Mouse (Mus musculus): Measurements from ENCODE around the gene Tmem201.

The Tmem201 gene

DNA sequence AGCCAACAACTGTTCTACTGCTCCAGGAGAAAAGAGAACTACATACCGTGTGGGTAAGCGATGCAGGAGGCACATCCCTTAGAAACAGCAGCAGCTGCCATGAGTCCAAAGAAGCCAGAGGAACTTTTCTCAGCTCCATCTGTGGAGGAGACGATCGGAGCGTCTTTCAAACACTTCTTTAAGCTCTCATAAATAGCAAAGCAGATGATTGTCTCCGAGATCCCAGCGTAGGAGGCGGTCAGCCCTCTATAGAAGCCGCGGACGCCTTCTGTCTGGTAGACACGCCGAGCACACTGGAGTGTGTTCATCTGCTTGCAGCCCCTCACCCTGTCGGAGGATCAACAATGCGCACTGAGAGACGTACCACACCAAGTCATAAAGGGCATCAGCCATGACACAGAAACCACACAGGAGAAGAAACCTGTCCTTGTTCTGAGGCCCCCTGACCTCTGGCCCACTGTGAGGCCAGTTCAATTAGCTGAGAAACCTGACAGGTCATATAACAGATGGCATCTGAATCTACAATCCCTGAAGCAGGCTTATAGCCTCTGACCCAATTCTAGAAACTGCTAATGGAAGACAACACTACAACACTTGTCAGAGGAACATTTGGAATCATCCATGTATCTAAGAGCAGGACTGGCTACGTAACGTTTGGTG is 11.3 kb upstream of the Tmem201 start:
- DNase-seq (ENCODE audit: low spot score in 2 of 2): no peak

DNA sequence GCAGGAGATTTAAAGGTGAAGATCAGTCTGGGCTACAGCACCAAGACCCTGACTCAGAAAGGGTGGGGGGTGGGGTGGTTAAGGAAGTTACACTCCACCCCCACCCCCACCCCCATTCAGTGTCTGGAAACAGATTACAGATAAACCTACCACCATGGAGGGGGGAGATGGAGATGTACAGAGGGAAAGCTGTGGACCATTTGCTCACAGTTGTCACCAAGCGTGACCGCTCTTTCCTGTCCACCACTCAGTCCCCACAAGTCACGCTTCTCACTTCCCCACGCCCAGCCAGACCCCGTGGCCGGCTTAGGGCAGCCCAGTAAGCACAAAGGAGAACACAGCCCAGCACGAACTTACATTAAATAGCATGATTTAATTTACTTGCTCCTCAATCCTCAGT is 6.3 kb upstream of the Tmem201 start:
- no peak for DNase-seq (ENCODE audit: low spot score in 2 of 2)

DNA sequence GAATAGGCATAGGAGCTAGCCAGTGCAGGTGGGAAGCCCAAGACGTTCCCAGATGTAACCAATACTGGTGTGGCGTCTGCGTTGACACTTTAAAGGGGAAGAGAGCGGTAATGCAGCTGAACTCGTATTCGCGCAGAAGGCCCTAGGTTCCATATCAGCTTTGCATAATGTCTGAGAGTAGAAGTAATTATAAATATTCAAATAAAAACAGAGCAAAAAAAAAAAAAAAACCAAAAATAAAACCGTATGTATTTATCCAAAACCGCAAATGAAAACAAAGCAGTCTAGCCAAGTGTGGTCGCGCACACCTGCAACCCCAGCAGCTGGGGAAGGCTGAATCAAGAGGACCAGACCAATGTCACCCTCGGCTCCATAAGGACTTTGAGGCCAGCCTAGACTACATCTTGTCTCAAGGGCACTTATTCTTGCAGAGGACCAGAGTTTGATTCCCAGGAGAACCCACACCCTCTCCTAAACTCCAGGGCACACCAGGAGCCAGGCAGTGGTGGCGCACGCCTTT is 4.2 kb upstream of the Tmem201 start:
- no peak for DNase-seq (ENCODE audit: low spot score in 2 of 2)

DNA sequence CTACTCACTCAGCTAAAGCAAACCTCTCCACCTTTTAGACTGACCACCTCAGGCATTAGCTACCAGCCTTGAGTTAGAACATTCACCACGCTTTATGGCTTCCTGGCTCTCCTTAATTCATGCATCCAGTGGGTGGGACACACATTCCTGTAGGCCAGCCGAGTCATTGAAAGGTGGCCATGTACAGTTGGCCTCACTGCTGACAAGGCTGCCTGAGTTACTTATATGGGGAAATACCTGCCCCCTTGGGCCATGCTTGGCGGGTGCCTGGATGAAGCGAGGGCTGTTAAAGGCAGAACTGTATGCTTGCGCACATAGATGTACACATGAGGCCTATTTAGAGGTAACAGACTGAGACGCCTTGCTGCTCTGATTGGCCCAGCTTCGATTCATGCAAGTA is 2.5 kb upstream of the Tmem201 start:
- no peak for DNase-seq (ENCODE audit: low spot score in 2 of 2)

DNA sequence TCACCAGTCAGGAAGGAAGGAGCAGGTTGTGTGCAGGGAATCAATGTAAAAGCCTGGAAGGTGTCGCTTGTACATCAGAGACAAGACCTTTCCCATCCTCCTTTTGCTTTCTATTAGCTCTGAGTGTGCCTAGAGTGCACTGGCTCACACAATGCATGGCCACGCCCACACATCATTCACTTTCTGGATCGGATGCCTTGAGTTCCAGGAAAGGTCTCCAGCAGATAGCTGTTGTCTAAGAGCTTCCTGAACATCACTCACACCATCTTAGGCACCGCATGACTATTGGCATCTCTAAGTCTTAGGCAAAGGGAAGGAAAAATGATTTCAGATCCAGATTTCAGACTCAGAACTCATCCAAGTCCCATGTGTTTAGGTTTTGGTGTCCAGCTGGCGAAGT is 1.6 kb upstream of the Tmem201 start:
- DNase-seq (ENCODE audit: low spot score in 2 of 2): no peak

DNA sequence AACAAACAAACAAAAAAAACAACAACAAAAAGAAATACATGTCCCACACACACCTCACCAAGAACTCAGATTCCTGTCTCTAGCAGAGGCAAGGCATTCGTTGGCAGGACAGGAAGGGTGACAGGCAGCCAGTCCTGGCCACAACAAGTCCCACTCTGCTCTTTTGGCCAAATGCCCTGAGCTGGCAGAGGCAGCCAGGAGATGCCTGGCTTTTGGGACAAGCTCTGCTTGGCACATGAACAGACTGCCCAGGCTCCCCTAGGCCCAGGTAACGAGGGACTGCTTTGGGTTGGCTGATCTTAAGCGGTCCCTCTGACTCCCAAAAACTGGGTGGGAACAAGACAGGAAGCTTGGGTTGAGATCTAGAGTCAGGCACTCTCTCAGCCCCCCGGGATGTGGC is 1.3 kb downstream of the Tmem201 start:
- DNase-seq (ENCODE audit: low spot score in 2 of 2): peak; percentile 46 to 70

DNA sequence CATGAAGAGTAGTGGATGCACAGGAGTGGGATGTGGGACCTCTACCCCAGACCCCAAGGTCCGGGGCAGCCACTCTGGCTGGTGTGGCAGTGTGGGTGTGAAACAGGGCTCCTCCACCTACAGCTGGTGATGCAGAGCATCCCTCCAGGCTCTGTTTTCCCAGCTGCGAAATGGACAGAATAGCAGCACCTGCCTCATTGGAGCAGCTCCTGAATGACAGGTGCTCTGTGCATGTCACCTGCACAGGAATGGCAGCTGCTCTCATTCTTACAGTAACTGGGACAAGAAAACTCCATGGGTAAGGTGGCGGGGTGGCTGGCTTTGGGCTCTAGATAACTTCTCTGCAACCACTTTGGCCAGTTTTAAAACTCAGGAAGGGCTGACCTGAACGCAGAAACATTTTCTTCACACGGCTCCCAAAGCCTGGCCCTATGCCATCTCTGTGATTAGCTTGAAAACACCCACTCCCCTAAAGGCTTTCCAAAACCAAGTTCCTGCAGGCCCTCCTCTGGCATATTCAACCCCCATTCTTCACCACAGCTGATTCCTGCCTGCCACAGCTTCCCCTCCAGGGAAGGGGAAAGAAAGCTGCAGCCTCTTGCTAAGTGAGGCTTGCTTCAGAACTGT is 2.1 kb downstream of the Tmem201 start:
- no peak for DNase-seq (ENCODE audit: low spot score in 2 of 2)

DNA sequence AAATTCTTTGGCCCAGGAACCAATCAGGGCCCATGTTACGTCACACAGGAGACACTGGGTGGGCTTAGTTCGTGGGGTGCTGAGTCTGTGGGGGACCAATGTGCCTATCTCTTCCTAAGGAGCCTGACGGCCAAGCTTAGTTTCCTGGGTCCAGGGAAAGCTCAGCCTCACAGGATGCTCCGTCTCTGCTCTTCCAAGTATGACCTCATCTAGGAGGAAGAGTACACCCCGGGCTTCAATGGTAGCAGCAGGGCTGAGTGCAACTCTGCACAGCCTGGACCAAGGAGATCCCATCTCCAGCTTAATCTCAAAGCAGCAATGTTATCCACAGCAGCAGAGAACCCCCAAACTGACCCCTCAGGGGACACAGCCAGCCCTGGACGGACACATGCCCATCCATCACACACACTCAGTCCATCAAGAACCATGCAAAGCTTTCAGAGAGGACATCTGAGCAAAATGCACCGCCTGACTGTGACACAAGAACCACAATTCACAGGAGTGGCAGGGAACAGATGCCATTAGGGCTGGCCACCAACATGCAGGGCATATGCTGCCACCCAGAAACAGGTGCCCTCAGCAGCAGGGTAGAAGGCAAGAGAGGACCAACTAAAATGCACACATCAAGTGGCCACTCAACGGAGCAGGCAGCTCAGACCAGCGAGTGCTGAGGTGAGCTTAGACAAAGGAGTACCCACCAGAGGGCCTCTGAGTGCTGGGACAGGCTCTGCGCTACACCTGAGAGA is 2.9 kb downstream of the Tmem201 start:
- no peak for DNase-seq (ENCODE audit: low spot score in 2 of 2)

DNA sequence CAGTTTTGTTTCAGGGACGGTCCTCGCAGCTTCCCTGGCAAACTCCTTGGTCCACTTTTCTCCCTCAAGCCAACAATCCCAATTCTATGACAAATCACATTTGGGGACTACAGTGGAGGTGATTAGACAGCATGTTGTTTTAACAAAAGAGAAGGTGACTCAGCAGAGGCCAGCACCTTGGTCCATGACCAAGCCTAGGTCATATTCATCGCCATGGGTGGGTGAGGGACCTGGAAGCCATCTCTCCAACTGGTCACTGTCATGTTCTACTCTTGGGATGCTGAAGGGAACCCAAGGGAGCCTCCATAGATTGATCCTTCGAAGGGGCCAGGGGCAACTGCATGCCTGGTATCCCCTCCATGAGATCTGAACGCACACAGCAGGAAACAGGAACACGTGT is 3.6 kb downstream of the Tmem201 start:
- DNase-seq (ENCODE audit: low spot score in 2 of 2): no peak

DNA sequence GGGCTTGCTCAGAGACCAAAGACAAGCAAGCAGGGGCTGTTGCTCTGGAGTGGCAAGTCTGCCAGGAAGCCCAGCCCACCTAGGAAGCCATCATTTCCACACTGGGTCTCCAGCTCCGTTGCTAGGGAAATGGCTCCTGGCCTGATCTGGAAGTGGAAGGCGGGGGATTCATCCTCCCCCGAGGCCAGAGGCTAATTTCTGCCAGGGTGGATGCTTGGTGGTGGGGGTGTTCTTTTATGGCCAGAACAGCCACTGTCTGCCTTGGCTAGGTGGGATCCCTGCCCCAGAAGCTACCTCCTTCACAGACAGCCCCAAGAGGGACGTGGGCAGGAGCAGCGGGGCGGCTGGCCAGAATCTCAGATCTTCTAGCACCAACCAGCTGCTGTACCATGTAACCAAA is 4.1 kb downstream of the Tmem201 start:
- DNase-seq (ENCODE audit: low spot score in 2 of 2): no peak

DNA sequence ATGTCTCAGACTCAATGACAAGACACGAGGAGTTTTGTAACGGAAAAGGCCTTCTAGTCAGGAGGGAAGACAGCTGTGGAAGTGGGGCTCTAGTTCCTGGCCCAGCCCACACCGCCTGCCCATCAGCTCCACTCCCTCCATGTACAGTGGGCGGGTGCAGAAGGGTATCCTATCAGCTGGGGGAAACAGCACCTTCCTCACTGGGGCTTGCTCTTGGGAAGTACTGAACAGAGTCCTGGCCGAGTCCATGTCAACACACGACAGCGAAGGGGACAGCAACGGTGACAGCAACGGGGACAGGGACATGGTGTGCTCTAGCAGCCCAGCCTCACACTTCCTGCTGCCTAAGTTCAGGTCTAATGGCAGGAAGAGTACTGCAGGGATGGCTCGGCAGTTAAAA is 5.0 kb downstream of the Tmem201 start:
- DNase-seq (ENCODE audit: low spot score in 2 of 2): no peak

DNA sequence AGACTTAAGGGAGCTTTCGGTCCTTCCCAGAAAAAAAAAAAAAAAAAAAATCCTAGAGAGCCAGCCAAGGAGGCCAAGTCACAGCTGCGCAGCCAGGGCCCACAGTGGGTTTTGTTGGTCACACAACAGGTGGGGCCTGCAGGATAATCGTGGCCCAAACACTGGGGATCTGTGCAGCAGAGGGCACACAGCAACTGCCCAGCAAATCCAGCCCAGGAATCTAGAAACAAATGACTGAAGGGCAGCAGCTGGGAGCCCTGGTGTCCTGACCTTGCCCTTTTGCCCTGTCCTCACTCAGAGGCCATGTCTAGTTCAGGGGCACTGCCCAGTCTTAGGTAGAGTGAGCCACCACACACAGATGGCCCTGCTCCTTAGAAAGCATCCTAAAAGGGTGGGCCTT is 5.5 kb downstream of the Tmem201 start:
- no peak for DNase-seq (ENCODE audit: low spot score in 2 of 2)

DNA sequence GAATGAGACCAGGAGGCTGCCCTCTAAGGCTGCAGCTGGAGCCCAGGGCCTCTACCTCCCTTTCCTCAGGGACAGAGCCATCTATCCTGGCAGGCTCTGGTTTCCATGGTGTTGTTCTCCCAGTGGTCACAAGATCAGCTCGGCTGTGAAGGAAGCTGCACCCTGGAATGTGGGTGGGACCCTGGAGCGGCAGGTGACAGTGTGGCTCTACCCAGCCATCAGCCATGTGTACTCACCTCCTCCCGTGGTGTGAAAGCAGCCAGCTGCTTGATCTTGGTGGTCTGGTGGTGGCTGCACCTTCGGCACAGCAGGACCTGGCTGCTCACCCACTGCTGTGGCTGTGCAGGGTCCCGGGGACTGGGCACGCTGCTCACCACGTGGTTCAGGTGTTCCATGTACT is 7.0 kb downstream of the Tmem201 start:
- no peak for DNase-seq (ENCODE audit: low spot score in 2 of 2)

DNA sequence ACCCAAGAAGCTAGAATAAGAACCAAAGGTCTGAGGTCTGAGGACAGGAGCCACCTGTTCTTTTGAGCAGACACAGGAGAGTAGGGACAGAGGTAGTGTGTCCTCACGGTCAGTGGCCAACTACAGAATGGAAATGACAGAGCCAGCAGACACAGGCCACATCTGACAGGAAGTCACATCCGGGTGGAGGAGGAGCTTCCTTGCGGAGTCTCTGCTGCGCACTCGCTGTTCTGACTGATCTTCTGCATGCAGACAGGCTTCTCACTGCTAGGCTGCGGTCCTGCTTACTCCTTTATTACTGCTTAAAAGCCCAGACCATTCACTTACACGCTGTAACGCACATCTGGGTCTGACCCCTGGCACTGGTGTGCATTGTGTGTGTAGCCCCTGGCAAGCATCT is 9.0 kb downstream of the Tmem201 start:
- DNase-seq (ENCODE audit: low spot score in 2 of 2): no peak

DNA sequence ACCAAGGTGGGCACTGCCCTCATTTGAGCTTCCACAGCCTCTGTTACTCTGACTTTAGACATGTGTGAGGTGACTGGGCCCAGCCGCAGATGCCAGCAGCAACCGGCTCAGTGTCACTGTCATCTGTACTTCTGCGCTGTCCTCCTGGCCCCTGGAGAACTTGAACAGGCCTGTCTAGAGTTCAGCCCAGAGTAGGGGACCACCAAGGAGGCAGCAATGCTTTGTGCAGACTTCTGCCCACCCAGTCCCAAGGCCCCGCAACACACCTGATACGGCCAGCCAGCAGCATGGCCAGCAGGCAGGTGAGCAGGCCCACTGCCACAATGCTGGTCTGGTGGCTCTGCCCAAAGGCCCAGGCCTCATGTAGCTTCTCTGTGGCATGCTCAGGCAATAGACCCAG is 10.2 kb downstream of the Tmem201 start:
- no peak for DNase-seq (ENCODE audit: low spot score in 2 of 2)

DNA sequence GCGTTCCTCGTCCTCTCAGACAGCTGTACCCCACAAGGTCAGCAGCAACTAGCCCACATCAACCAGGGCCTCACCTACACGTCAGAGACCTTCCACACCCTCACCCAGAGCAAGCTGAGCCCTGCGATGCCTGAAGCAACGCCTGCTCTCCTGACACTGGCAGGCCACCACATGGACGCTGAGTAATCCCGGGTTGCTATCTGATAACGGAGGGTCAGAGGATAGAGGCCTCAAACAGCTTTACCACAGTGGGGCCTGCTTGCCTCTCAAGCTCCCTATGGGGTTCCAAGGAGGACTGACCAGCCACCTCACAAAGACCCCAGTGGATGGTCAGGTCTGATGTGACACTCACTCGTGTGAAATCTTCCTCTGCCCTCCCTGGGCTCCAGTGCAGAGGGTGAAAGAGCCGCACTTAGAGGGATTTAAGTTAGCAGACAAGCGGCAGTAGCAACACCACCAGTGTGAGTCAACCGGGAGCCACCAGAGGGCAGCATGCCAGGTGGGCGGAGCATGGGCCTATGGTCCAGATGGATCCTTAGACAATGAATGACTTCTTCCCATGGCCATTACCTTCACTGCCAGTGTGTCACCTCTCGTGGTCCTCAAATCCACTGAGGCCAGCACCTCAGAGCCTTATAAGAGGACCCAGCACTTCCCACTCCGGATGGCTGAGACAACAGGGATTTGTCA is 12.0 kb downstream of the Tmem201 start:
- DNase-seq (ENCODE audit: low spot score in 2 of 2): peak; percentile 67 to 80

DNA sequence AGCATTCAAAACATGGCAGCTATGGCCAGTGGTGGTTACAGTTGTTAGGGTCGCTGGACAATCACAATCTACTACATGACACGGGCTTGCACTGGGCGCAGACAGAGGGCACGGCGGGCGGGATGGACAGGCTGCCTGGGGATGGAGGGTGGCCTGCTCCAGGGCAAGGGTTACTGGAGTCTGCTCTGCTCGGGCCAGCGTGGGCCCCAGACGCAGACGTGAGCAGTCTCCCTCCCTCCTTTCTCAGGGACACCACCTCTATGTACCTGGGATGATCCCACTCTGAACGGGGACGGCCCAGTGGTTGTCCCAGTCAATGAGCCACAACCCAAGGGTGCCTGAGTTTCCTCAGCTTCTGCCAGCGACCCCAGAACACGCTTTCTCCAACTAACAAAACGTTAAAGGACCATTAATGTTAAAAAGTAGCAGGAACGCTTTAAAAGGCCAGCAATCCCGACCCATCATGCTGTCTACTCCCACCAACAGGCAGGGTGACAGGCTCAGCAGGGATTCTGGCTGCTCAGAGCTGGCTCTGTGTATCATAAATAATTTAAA is 12.9 kb downstream of the Tmem201 start:
- DNase-seq (ENCODE audit: low spot score in 2 of 2): no peak

DNA sequence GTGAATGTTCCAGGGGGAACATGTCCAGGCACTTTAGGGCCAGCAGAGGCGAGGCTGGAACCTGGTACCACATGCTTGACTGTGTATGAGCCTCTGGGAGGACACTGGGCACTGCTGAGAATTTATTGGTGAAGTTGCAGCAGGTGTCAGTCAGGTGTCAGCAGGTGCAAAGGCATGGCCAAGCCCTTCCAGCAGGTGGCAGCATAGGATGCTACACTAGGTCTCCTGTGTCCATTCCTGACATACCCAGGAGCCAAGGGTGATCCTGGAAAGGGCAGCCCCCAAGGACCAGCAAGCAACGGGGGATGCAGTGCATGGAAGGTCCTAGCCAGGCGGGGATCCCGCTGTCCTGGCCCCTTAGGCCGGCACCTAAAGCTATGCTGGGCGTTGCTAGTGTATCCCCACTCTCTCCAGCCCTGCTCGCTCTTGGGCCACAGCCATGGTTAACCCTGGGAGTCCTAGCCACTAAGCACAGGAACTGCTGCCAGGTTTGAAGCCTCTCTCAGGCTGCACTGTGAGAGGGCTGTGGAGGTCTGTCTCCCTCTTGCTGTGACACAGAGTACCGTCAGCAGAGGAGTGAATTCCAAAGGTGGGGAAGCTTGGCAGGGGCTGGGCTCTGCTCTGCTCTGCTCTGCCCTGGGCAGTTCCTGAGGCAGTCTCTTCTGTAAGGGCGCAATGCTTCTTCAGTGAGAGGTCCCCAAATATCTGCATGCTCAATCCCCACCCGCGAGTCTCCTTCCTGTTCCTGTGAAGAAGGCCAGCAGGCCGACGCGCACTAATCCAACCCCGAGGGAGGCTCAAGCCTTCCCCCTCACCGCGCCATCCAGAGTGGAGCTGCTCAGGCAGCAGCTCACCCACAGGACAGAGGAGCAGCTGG is 13.8 kb downstream of the Tmem201 start:
- peak; percentile 36 to 45 for DNase-seq (ENCODE audit: low spot score in 2 of 2)

DNA sequence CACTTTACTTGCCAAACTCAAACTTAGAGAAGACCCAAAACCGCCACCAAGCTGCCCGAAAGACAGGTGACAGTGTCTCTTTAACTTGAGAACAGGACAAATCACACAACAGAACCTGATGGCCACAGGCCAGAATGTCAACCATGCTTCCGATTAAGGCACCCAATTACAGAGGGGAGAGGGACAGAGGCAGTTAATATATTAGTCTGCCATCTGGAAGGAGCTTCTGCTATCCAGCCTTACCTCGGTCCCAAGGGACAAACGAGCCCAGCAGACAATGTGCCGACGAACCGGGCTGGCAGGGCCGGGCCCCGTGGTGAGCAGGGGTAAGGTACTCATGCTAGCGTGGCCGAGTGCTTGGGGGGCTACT is 14.8 kb downstream of the Tmem201 start:
- no peak for DNase-seq (ENCODE audit: low spot score in 2 of 2)

DNA sequence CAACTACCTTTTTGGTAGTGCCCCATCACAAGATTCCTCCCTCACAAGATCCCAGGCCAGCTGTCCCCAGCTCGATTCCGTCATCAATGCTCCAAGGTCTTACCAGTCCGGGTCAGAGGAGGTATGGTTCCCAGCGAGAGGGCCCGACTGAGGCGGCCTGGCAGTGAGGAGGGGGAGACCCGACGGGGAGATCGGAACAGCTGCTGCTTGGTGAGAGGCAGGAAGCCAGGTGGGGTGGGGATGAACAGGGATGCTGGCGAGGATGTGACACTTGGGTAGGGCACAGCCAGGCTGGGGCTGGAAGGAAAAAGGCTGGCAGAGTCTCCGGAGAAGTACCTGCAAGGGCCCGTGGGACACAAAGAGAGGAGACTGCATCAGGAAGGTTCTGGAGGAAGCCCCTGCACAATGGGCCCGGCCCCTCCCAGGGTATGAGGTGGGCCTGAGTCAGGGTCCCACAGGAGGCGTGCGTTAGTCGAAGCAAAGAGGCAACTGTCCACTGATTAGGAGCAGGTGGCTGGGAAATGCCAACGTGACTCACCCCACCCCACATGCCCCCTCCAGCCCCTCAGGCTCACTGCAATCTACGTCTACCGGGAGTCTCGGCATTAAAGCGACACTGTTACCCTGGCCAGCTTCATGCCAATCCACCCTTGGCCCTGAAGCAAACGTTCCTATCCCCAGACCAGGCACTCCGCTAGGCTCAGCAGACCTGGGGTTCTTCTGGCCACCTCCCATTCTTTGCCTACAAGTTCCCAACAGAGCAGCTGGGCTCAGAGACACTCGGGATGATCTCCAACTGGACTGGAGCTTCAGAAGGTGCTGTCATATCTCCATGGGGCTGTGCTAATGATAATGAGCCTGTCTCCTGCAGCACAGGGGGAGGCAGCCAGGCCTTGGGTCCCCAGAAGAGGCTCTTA is 15.5 kb downstream of the Tmem201 start:
- DNase-seq (ENCODE audit: low spot score in 2 of 2): no peak
